Mouse (Mus musculus): ENCODE data around the gene Hormad1.

DNA sequence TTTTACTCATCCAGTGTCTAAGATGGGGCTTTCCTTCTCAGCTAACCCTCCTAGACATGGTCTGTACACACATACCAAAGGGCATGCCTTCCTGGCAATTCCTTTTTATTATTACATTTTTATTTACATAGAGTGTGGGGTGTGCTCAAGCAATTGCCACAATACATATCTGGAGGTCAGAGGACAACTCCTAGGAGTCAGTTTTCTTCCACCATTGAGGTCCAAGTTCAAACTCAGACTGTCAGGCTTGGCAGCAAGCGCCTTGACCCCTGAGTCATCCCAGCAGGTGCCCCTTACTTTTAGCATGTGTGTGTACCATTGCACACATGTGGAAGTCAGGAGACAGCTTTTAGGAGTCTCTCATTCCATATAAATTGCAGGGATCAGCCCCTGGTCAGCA is 54.5 kb downstream of the Hormad1 start:
- TF ChIP-seq EP300 (IDR thresholded peaks at IDR 0.05) (no peak), CTCF (IDR thresholded peaks at IDR 0.05) (no peak)
